Mouse (Mus musculus) layer of hippocampus, adult 9-11 months (tissue): Measurements from ENCODE around the gene Pcnx2.

Experiments used
- DNase-seq: peaks from one replicate; pipeline ENCODE4 v3.0.0; 2022

Gene Pcnx2

DNA sequence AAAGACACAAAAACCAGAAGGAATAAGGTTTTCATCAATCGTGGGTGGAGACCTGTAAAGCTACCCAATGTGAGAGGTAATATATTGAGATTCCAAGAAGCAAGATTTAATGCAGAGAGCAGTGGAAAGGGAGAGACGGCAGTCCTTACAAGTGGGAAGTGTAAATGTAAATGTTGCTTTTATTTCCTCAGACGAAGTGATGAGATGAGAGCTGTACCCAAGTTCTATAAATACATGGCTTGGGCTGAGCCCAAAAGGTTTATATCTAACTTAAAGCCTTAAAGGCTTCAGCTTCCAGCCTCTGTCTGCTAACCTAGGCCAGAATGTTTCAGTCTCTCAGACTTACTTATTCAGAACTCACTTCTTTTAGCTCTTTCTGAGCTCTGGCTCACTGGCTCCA, 8.2 kb downstream of the Pcnx2 start:
- no peak for DNase-seq

GRCm38 (mm10) chr8:125887549-125887948, 10.6 kb downstream of the Pcnx2 start:
- DNase-seq: no peak

GRCm38 (mm10) chr8:125880447-125880846, 17.7 kb downstream of the Pcnx2 start:
- DNase-seq: no peak

DNA sequence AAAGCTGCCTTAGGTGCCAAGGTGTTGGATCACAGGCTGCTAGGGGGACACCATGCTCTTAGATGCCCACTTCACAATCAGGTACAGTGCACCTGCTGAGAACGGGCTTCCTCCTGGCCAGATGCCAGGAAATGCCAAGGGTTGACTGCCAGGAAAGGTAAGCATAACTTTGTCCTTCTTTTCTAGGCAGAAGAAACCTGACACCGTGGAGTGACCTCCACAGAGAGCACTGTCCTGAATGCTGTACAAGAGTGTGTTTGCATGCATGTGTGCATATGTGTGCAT, 24.9 kb downstream of the Pcnx2 start:
- DNase-seq: no peak

- no peak for DNase-seq
These were observed 25.4 kb downstream of the Pcnx2 start for GRCm38 (mm10) chr8:125872501-125873249.

DNA sequence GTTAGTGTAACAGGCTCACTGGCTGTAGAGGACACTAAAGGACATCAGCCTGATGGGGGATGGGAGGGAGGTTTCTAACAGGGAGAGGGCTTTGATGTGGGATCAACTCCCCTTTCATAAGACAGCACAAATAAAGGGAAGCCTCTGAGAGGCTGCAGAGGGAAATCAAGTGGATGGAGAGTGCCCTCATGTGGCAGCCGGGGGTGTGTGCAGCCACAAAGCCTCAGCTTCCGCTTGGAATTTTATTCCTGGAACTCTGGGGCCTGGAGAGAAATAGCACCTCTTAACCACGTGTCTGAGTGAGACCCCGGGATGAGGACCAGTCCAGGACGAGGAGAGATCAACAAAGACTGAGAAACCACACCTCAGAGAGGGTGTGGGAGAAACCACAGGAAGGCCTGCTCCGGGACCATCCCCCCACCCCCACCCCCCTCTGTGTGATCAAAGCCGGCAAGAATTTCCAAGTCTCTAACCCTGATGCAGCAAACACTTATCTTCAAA, 27.2 kb downstream of the Pcnx2 start:
- peak; percentile 34 for DNase-seq

- no peak for DNase-seq
These were observed 27.9 kb downstream of the Pcnx2 start for GRCm38 (mm10) chr8:125870179-125870702.

GRCm38 (mm10) chr8:125869739-125870138, 28.4 kb downstream of the Pcnx2 start:
- no peak for DNase-seq

- no peak for DNase-seq
These were observed 29.6 kb downstream of the Pcnx2 start for GRCm38 (mm10) chr8:125868552-125868951.

DNA sequence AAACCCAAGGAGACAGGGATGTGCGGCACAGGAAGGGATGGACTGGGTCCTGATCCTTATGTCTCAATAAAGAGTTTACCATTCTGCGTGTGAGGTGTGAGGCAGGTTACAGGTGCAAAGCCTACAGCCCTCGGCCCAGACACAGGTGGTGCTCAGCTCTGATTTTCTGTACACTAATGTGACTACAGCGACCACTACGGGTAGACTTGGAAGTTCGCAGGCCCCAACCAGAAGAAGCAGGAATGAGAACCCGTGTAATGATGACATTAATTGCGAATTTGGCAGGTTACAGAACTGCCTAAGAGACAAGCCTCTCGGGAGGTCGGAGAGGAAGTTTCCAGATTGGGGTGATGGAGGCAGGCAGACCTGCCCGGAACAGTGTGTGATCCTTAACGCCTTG, 32.0 kb downstream of the Pcnx2 start:
- DNase-seq: no peak

GRCm38 (mm10) chr8:125857251-125857650, 40.9 kb downstream of the Pcnx2 start:
- DNase-seq: no peak

DNA sequence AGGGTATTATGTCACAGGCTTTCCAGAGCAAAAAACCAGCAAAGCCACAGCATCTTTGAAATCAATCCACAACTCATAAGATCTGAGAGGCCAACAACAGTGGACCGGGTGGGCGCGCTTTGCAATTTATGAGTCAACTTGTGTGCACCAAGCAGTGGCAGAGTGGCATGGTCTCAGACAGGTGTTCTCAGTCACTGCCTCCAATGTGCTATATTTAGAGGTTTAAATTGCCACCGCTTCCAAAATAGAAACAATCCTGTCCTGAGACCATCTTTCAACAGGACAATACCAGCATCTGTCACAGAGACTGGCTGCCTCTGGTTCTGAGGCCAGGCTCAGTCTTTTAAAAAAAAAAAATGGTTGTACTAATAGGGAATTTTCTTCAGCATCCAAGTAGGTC, 42.0 kb downstream of the Pcnx2 start:
- DNase-seq: no peak

DNA sequence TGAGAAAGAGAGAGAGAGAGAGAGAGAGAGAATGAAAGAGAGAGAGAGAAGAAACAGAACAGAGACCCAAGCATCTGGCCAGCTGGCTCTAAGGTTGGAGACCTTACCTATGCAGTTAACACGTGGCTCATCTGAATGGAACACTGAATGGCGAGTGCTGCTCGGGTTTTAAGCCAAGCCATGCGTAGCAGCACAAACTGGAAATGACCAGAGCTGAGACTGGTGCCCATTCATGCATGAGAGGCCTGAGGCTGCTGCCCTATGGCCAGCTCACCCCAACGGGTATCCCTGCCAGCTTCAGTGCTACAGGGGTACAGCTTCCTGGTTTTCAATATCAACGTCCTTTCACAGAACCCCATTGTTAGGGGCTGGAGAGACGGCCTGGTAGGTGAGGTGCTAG, 43.7 kb downstream of the Pcnx2 start:
- no peak for DNase-seq

GRCm38 (mm10) chr8:125853300-125853699, 44.8 kb downstream of the Pcnx2 start:
- DNase-seq: no peak

DNA sequence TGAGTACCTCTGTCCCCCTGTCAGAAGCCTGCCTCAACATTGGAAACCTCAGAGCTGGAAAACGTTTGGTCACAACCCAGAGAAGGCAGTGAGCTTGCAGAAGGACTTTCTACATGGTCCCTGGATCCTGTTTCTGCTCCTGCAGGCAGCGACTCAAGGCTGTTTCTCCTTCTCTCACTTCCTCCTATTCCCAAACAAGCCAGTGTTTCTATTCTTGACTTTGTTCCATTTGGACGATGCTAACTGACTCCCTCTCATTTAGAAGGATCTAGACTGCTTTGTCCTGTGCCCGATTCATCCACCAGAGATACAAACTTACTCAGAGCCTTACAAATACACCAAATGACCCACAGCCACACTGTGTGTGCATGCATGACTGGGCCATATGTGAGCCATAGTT, 48.9 kb downstream of the Pcnx2 start:
- no peak for DNase-seq

DNA sequence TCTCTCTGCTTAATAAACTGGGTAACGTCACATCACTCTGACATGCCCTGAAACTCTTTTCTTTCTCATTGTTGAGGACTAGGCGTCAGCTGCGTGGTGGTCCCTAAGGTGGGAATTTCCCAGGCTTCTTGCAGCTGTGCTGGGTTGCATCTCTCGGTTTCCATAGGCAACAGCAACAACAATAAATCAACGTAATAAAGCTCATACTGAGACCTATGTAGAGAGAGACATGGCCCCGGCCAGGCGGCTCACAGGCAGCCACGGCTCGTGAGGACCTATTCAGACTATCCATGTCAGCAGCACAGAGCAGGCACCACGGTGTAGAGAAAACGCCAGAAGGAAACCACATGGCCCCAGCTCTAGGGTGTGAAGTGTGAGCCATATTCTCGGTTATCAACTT, 50.3 kb downstream of the Pcnx2 start:
- DNase-seq: no peak

- DNase-seq: no peak
These were observed 52.8 kb downstream of the Pcnx2 start for GRCm38 (mm10) chr8:125845281-125845680.

DNA sequence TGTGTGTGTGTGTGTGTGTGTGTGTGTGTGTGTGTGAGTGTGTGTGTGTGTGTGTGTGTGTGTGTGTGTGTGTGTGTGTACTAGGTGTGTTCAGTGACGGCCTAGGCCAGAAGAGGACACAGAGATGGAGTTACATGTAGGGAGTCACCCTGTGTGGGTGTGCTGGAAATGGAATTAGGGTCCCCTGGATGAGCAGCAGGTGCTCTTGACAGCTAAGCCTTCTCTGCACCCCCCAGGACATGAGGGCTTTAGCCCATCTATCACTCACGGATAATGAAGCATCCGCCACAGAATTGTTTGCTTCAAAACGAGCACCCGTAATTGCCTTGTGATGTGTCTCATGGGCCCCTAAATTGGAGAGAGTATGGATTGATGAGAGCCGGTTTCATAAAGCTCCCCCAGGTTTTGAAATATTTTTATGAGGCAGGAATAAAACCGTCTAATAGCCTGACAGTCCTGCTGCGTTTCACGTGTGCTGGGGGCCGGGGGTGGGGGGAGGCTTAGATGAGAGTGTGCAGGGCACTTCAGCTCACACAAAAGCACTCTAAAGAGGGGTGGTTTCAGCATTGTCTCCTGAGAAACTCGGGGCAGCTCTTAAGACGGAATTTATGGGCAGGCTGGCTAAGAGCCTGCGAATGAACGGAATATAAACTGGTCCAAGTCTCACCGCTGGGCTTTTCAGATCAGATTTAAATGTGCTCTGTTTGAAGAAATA, 54.8 kb downstream of the Pcnx2 start:
- DNase-seq: no peak

- no peak for DNase-seq
These were observed 56.0 kb downstream of the Pcnx2 start for GRCm38 (mm10) chr8:125842158-125842557.

DNA sequence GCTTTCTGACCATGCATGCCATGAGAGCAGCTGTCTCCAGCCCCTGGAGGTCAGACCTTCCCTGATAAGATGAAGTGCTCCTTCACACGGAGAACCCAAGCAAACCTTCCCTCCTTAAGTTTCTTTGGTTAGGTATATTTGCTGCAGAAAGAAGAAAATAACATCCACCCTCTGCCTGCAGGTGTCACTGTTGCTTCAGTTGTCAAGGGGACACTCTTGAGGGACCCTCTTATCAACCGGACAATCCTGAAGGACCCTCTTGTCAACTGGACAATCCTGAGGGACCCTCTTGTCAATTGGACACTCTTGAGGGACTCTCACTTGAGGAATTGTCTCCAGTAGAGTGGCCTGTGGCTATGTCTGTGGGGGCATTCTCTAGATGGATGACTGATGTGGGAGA, 73.4 kb downstream of the Pcnx2 start:
- DNase-seq: no peak

DNA sequence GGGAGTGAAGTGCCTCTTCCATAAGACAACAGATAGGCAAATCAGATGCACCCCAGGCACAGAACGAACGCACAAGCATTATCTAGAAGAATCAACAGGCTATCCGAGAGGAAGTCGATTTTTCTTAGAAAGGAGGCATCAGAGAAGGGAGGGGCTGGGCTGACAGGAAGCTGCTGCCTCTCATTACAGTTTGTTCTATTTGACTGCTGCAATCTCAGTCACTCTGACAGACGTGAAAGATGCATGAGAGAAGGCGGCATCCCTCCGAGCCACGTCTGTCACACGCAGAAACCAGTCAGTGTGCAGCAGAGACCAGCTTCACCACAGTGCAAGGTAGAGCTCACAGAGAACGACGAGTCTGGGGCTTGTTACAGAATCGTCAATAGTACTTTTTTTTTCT, 74.4 kb downstream of the Pcnx2 start:
- peak; percentile 72 for DNase-seq

- DNase-seq: no peak
These were observed 76.1 kb downstream of the Pcnx2 start for GRCm38 (mm10) chr8:125822065-125822464.

DNA sequence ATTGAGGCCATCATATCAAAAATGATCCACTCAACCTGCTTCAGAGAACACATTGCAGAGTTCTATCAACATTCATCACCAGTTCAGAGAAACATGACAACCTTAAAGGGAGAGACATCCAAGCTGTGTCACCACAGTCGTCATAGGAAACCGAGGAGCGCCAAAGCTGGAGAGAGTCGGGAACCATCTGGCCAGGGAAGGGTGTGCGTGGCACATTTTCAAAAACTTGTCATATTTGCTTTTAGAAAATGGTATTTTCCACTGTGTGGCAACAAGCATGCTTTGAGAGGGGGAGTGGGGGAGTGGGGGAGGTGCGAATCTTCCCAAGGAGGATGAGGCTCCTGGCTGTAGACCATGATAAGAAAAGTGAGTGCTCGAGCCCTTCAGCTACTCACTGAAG, 78.3 kb downstream of the Pcnx2 start:
- peak; percentile 83 for DNase-seq

DNA sequence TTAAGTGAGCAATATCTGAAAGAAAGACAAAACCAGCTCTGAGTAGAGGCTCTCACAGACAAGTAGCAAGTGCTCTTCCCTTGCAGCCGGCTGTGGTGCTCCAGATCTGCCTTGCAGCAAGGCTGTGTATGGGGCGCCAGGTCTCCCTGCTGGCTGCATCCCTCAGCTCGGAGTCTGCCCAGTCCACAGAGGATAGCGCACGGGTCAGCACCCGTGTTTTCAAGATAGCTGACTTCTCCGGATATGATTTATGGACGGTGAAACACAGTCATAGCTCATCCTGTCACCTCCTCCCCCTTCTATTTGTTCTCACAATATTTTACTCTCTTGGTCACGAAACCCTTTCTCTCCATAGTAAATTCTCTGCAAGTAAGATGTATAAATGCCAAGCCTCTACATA, 79.3 kb downstream of the Pcnx2 start:
- DNase-seq: no peak
